Mouse (Mus musculus) frontal cortex, postnatal 10 days (tissue): ENCODE measurements at regions not wholly inside any gene's neighbourhood (a gene's known extent, or its start where the extent isn't known, plus 50 kb on each side); places are given as distances from the start of the nearest gene placed in this dataset.
A peak's percentile ranks its signal among the peaks of the same experiment; 100 is the strongest.

Source experiments
- DNase-seq, 2 experiments: peaks; one replicate each; pipeline ENCODE4 v3.0.0; 2022; ENCODE audit warnings: low spot score in 2 of 2, mixed read lengths in 1 of 2

- no peak for DNase-seq
Measured at GRCm38 (mm10) chr15:49043035-49043434, 4841.7 kb upstream of the Gm7489 start.

DNA sequence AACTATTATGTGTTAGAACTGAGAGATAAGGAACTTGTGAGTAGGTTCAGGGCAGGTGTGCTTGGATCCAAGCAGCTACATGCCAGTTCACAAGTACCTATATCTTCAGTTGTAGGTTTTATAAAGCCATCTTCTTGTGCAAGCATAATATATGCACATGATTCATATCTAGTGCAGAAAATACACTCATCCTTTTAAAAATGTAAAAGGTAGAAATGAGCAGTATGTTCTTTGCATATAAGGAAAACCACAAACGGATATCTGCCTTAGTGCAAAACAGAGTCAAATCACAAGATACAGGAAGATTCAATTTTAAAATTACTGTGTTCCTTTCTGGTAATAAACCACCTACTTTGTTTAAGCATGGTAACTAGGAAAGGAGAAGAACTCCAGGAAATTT, 4819.6 kb upstream of the Gm7489 start:
- DNase-seq: no peak

DNA sequence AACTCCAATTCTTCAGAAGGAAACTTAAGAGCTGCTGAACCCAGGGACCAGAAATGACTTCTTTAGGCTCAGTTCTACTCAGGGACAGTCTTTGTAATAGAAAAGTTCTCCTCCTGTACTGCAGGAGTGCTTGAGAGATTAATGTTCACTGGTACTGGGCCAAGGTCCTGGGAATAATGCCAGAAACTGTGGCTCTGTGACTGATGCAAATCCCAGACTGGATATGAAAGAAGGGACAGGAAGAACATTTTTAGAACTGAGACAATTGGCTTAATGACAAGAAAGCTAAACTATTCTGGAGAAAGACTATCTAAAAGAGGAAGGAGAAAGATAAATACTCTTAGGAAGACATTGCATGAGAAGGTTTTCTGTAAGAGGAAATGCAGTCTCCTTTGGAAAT, 4818.8 kb upstream of the Gm7489 start:
- DNase-seq: peak; percentile 7 to 13

GRCm38 (mm10) chr15:49066367-49066766, 4818.3 kb upstream of the Gm7489 start:
- DNase-seq: no peak
